Mouse (Mus musculus) lung, embryonic 16.5 days (tissue): ENCODE results near the gene Prr3. TPM values are rescaled to one million over a fixed set of nuclear protein-coding genes. Genes with fewer than 3 reads are reported as not detected.
A peak's percentile ranks its signal among the peaks of the same experiment; 100 is the strongest.

Experiments
- ATAC-seq: fragments of 200-750 bp; cut with Nextera tagmentation; 2 replicates; pipeline ENCODE4 v1.8.0; 2017; ENCODE audit warnings: low read depth, mild to moderate bottlenecking, moderate library complexity
- H3K27ac ChIP-seq: fragments of 300-500 bp; sonication (generic); 2 replicates; pipeline ENCODE4 v1.5.1; 2014; ENCODE audit warnings: mild to moderate bottlenecking, control low read depth, low read length
- H3K27me3 ChIP-seq: fragments of 300-500 bp; sonication (generic); 2 replicates; pipeline ENCODE4 v1.6.1; 2014; ENCODE audit warnings: low read depth, low read length, mixed read lengths; ENCODE audit not compliant: control insufficient read depth, insufficient read depth
- H3K36me3 ChIP-seq: fragments of 300-500 bp; sonication (generic); 2 replicates; pipeline ENCODE4 v1.6.1; 2014; ENCODE audit warnings: low read length; ENCODE audit not compliant: control insufficient read depth, insufficient read depth
- H3K4me1 ChIP-seq: fragments of 300-500 bp; sonication (generic); replicated peaks from 2 replicates; pipeline ENCODE4 v1.6.1; 2014; ENCODE audit warnings: low read length, mixed read lengths; ENCODE audit not compliant: control insufficient read depth, insufficient read depth
- H3K4me2 ChIP-seq: fragments of 300-500 bp; sonication (generic); 2 replicates; pipeline ENCODE4 v1.6.1; 2014; ENCODE audit warnings: low read depth, low read length, control low read depth
- H3K4me3 ChIP-seq: fragments of 300-500 bp; sonication (generic); 2 replicates; pipeline ENCODE4 v1.5.1; 2014; ENCODE audit warnings: mild to moderate bottlenecking, low read length, control low read depth
- H3K9ac ChIP-seq: fragments of 300-500 bp; sonication (generic); 2 replicates; pipeline ENCODE4 v1.6.1; 2014; ENCODE audit warnings: low read length, control low read depth
- H3K9me3 ChIP-seq: fragments of 300-500 bp; sonication (generic); 2 replicates; pipeline ENCODE4 v1.6.1; 2016; ENCODE audit warnings: low read length; ENCODE audit not compliant: control insufficient read depth
- WGBS: fragments of 180-500 bp; shearing (Covaris S2); extraction: QIAGEN DNeasy Blood & Tissue Kit; methylation state at CpG from one replicate; pipeline ENCODE4 v1.1.7; 2014; 5-methylcytosine and 5-hydroxymethylcytosine counted together
- microRNA counts: library from miRNA; unstranded; fragments of <30 nt; microRNA quantifications from one replicate; lab custom pipeline; 2016
- microRNA-seq: library from miRNA; unstranded; fragments of <30 nt; microRNA quantifications from one replicate; pipeline ENCODE4, GENCODE M21; 2016
- polyA plus RNA-seq: library from polyadenylated mRNA; unstranded; fragments of >200 nt; fragmentation: Nextera tagmentation; extraction: Ambion mirVana; gene quantifications from 2 replicates; pipeline ENCODE4 v1.2.1, GENCODE M21; 2015

Prr3 gene
- polyA plus RNA-seq, 1 experiment from 2014 or later = 27.5 TPM

GRCm38 (mm10) chr17:35930627-35931026 lies 49.4 kb downstream of the Prr3 start:
- H3K4me1 ChIP-seq = no peaks in the 10 kb centered on the region
- WGBS = 92% methylated on average over 12 of the region's 12 CpGs
- no peak overlapping the region for H3K9ac ChIP-seq
- H3K4me2 ChIP-seq = no peak overlapping the region
- ATAC-seq = peak; percentile 18; the same call in 1 of the 2 replicates
- H3K27me3 ChIP-seq = no peaks in the 10 kb centered on the region
- H3K4me3 ChIP-seq = no peak overlapping the region
- no peak overlapping the region for H3K27ac ChIP-seq
- H3K9me3 ChIP-seq = no peaks in the 10 kb centered on the region
- peaks cover 44% of the 10 kb centered on the region for H3K36me3 ChIP-seq

- no peaks in the 10 kb centered on the region for H3K9me3 ChIP-seq
- WGBS = 97% methylated on average over 2 of the region's 2 CpGs
- no peaks in the 10 kb centered on the region for H3K4me1 ChIP-seq
- no peak overlapping the region for H3K9ac ChIP-seq
- H3K4me3 ChIP-seq = no peak overlapping the region
- no peak overlapping the region for H3K27ac ChIP-seq
- no peak overlapping the region for H3K4me2 ChIP-seq
- H3K36me3 ChIP-seq = peaks cover 52% of the 10 kb centered on the region
- ATAC-seq = no peak
- no peaks in the 10 kb centered on the region for H3K27me3 ChIP-seq
Observed at GRCm38 (mm10) chr17:35929534-35929933, 50.5 kb downstream of the Prr3 start.

- Histone ChIP-seq H3K4me2 (no peak overlapping the region), H3K27ac (no peak overlapping the region), H3K9me3 (no peaks in the 10 kb centered on the region), H3K9ac (no peak overlapping the region), H3K4me1 (no peaks in the 10 kb centered on the region), H3K36me3 (peaks cover 66% of the 10 kb centered on the region), H3K27me3 (no peaks in the 10 kb centered on the region), H3K4me3 (no peak overlapping the region)
- ATAC-seq = no peak
- 14% methylated on average over 1 of the region's 1 CpGs for WGBS
Observed at GRCm38 (mm10) chr17:35927471-35927870, 52.6 kb downstream of the Prr3 start.

- Histone ChIP-seq H3K27me3 (no peaks in the 10 kb centered on the region), H3K27ac (no peak overlapping the region), H3K4me1 (peaks cover 22% of the 10 kb centered on the region), H3K9me3 (no peaks in the 10 kb centered on the region), H3K36me3 (peaks cover 46% of the 10 kb centered on the region), H3K4me2 (no peak overlapping the region), H3K4me3 (no peak overlapping the region), H3K9ac (no peak overlapping the region)
- ATAC-seq = no peak
- WGBS = 87% methylated on average over 4 of the region's 4 CpGs
Observed at GRCm38 (mm10) chr17:35923281-35923680, 56.8 kb downstream of the Prr3 start.

- Histone ChIP-seq H3K36me3 (peaks cover 39% of the 10 kb centered on the region), H3K4me1 (peaks cover 22% of the 10 kb centered on the region), H3K9ac (no peak overlapping the region), H3K4me3 (no peak overlapping the region), H3K9me3 (no peaks in the 10 kb centered on the region), H3K4me2 (no peak overlapping the region), H3K27me3 (no peaks in the 10 kb centered on the region), H3K27ac (no peak overlapping the region)
- ATAC-seq = no peak
- WGBS = 80% methylated on average over 3 of the region's 3 CpGs
Observed at GRCm38 (mm10) chr17:35922566-35922965, 57.5 kb downstream of the Prr3 start.

MicroRNA genes within 50 kb of the gene (microRNA counts, 519-probe panel; counts per million panel counts)
- 1,031 counts per million, percentile 9 among the panel's probes with 10 or more counts for microRNA mmu-miR-877 (lab: Ali Mortazavi, UCI)

Small RNAs within 50 kb of the gene (microRNA-seq; reads per million reads assigned to microRNA genes)
- gene Mir877 = 45.4 reads per million, percentile 41 among the genes with 10 or more reads in this experiment

Other genes with a start within 250 kb of the Prr3 start
- 21.9 and 31.7 TPM in 2 replicates for gene Ier3, start 158.6 kb downstream of the Prr3 start, polyA plus RNA-seq
- 57.8 and 65.1 TPM in 2 replicates for gene Flot1, start 157.0 kb downstream of the Prr3 start, polyA plus RNA-seq
- gene Tubb5, start 141.9 kb downstream of the Prr3 start, polyA plus RNA-seq = 877 and 940 TPM in 2 replicates
- gene Mdc1, start 138.7 kb downstream of the Prr3 start, polyA plus RNA-seq = 20.6 and 22.3 TPM in 2 replicates
- gene Nrm, start 118.9 kb downstream of the Prr3 start, polyA plus RNA-seq = 65.6 and 67.9 TPM in 2 replicates
- gene Ppp1r18, start 114.6 kb downstream of the Prr3 start, polyA plus RNA-seq = 23.3 and 26.5 TPM in 2 replicates
- 40.2 and 42.4 TPM in 2 replicates for gene Dhx16, start 100.4 kb downstream of the Prr3 start, polyA plus RNA-seq
- 15.6 TPM in 2 replicates for gene 2310061I04Rik, start 82.8 kb downstream of the Prr3 start, polyA plus RNA-seq
- gene Atat1, start 70.2 kb downstream of the Prr3 start, polyA plus RNA-seq = 62.6 and 62.7 TPM in 2 replicates
- 67.5 and 73.1 TPM in 2 replicates for gene Mrps18b, start 63.8 kb downstream of the Prr3 start, polyA plus RNA-seq
- 38.0 and 40.5 TPM in 2 replicates for gene Ppp1r10, start 63.8 kb downstream of the Prr3 start, polyA plus RNA-seq
- 70.6 and 82.5 TPM in 2 replicates for gene Abcf1, start 10.5 kb downstream of the Prr3 start, polyA plus RNA-seq
- 43.1 and 44.7 TPM in 2 replicates for gene Gnl1, start 385 bp downstream of the Prr3 start, polyA plus RNA-seq
- 2.0 and 2.2 TPM in 2 replicates for gene H2-T24, start 40.3 kb upstream of the Prr3 start, polyA plus RNA-seq
- gene H2-T23, start 52.6 kb upstream of the Prr3 start, polyA plus RNA-seq = 7.2 and 11.7 TPM in 2 replicates
- 18.8 and 19.4 TPM in 2 replicates for gene H2-T22, start 62.5 kb upstream of the Prr3 start, polyA plus RNA-seq
- gene Gm6034, start 62.7 kb upstream of the Prr3 start, polyA plus RNA-seq = not detected in 2 replicates
- gene Gm11127, start 78.1 kb upstream of the Prr3 start, polyA plus RNA-seq = not detected in 2 replicates
- not detected in 2 replicates for gene Gm19684, start 141.4 kb upstream of the Prr3 start, polyA plus RNA-seq
- not detected in 2 replicates for gene Gm7030, start 149.2 kb upstream of the Prr3 start, polyA plus RNA-seq
- 24.5 and 27.5 TPM in 2 replicates for gene Gm8909, start 188.3 kb upstream of the Prr3 start, polyA plus RNA-seq
- gene H2-T3, start 210.1 kb upstream of the Prr3 start, polyA plus RNA-seq = 0.80 and 1.1 TPM in 2 replicates